Comparison of ENCODE assay signal across 9 mouse cellular contexts in the genomic region with DNA sequence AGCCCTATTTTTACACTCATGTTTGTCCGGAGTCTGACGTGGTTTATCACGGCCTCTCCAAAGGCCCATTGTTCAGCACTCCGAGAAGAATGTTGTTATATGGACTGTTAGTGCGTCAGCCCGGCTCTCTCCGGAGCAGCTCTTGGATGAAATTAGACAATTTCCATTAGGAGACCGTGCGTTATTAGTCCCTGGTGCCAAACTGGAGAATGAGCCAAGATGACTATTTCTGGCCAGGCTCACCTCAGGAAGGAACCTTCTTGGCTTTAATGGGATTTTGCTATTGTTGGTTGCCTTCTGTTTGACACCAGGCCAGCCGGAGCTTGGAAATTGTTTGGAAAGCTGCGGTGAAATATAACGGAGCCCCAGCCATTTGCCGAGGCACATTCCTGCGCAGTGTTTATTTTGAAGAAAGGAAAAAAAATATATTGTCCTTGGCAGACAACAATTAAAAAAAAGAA. TPM values are rescaled to one million over a fixed set of nuclear protein-coding genes. Genes with fewer than 3 reads are reported as not detected.
DNase-seq lines count a peak whose midpoint lies in the region; ATAC-seq lines count a peak whose summit lies in the region.
"Had no signal": no experiment of that assay in that cellular context is flagged by ENCODE, and none has a peak within 500 bp of the region (broad histone marks: within the 10 kb centered on the region; RNA-seq: fewer than 3 reads in every experiment).

No protein-coding gene starts in this region.

- H3K9ac ChIP-seq in limb, embryonic 15.5 days: no peak overlapping the region

- H3K27ac ChIP-seq in brown adipose tissue, adult 24 weeks (replicated peaks; ENCODE audit: low read depth, low read length): peak overlapping the region; percentile 48; the same call in 1 of the 2 replicates
- H3K27ac ChIP-seq in limb, embryonic 15.5 days: 0 out of 2 replicates have a peak overlapping the region, but pooled peaks have one; percentile 47

- peaks cover 12% of the 10 kb centered on the region for H3K4me1 ChIP-seq in brown adipose tissue, adult 24 weeks (ENCODE audit: control insufficient read depth, insufficient read depth, insufficient read length, low read length)
- H3K4me1 ChIP-seq in limb, embryonic 15.5 days: 0 out of 2 replicates have a peak, but pooled peaks cover 4% of the 10 kb centered on the region

- intact Hi-C loops in heart, postnatal 10 days (cut with DNase I): loop anchor here (2.0 kb wide), 2 partner anchors 14 to 22 kb away; no protein-coding TSS in a partner anchor

- WGBS in limb, embryonic 15.5 days: 42% methylated on average over 14 of the region's 14 CpGs

- H3K4me2 ChIP-seq in limb, embryonic 15.5 days: no peak overlapping the region

- H3K9me3 ChIP-seq in limb, embryonic 15.5 days: no peaks in the 10 kb centered on the region

- peaks cover 6% of the 10 kb centered on the region for H3K27me3 ChIP-seq in limb, embryonic 15.5 days

- H3K36me3 ChIP-seq in limb, embryonic 15.5 days: no peaks in the 10 kb centered on the region

- ATAC-seq in limb, embryonic 15.5 days (ENCODE audit: insufficient number of reproducible peaks, low FRiP score, low TSS enrichment, low read depth): peak; percentile 66
- ATAC-seq in frontal cortex, adult (ENCODE audit: low TSS enrichment): no peak

- peak; percentile 57 to 80 for DNase-seq in adrenal gland, adult (ENCODE audit: inconsistent age in 2 of 2, low spot score in 1 of 2)
- DNase-seq in adrenal gland, adult 18-20 months (ENCODE audit: low spot score in 2 of 2): no peak
- peak; percentile 80 to 84 for DNase-seq in heart, postnatal 10 days
- DNase-seq in left cerebral cortex, adult 18-20 months (ENCODE audit: low spot score in 2 of 2): no peak
- no peak for DNase-seq in ovary, adult 18-20 months (ENCODE audit: low spot score)

- no peak overlapping the region for H3K4me3 ChIP-seq in brown adipose tissue, adult 24 weeks (ENCODE audit: insufficient read depth, low read depth, low read length)
- H3K4me3 ChIP-seq in limb, embryonic 15.5 days: no peak overlapping the region
- H3K4me3 ChIP-seq: myocyte had no signal

RNA-seq across cellular contexts. Expression of a gene that starts 16.3 kb away (rescaled TPM):
- total RNA-seq in adrenal gland, adult 18-20 months (2021): 10 to 100 TPM; 10.7 to 11.1 TPM
- 11.3 and 15.9 TPM in 2 replicates for polyA plus RNA-seq in brown adipose tissue, adult 24 weeks (2012; ENCODE audit: insufficient read depth, insufficient read length, missing spikeins)
- total RNA-seq in heart, postnatal 10 days (2021): 10 to 100 TPM; 23.2 to 27.1 TPM
- 21.6 and 24.2 TPM in 2 replicates for polyA plus RNA-seq in limb, embryonic 15.5 days (2015; fragmentation: Nextera tagmentation; extraction: Ambion mirVana)
- total RNA-seq in left cerebral cortex, adult 18-20 months (2021): 1 to 10 TPM in 1 of 2 experiments, under 1 TPM in 1; 0.37 to 1.2 TPM

Comparison
In these comparisons a context has a peak if more than half of its experiments do, and no peak if none do; other contexts are left out.
1. DNase-seq: peak in adrenal gland, adult (2 of 2) and heart, postnatal 10 days (2 of 2); none in adrenal gland, adult 18-20 months (0 of 2), left cerebral cortex, adult 18-20 months (0 of 2) and ovary, adult 18-20 months (single experiment).
2. RNA of a gene that starts 16.3 kb away (total RNA-seq): 23.2 to 27.1 TPM in heart, postnatal 10 days and 10.7 to 11.1 TPM in adrenal gland, adult 18-20 months; 0.37 to 1.2 TPM in left cerebral cortex, adult 18-20 months; every median in the first group is over 4 times any median in the second.